In the genomic region with DNA sequence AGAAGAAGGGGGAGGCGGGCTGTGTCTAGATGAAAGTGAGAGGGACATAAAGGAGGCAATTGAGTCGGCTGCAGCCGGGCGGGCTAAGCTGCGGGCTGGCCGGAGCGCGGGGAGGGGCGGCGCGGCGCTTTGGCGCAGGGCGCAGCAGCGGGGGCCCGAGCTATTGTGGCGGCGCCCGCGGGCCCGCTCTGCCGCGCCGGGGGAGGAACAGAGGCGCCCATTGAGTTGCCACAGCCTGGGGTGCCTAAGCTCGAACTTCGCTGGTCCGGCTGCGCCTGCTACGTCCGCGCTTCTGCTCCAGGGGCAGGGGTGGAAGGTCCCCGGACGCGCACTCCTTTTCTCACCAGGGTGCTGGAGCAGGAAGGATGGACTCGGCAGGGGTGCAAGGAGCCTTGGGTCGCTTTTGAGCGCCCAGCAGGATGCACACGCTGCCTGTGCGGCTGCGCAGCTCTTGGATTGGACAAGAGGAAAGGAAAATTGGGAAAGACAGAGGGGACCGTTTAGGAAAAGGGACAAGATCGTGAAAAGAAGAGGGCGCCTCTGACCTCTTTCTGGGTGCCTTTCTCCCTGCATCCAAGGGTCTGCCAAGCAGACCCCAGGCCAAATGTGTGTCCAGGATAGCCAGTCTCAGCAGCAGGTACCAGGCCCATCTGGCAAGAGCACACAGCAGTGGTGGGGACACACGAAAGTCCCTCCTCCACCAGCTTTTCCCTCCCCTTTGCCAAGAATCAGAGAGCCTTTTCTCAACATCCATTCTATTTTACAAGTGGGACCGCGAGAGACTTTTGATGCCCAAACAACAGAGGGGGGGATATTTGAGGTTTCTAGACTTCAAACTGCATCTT, we compare ENCODE assay signal across 8 mouse cellular contexts. TPM values are rescaled to one million over a fixed set of nuclear protein-coding genes. Genes with fewer than 3 reads are reported as not detected.
DNase-seq lines count a peak whose midpoint lies in the region; ATAC-seq and TF ChIP-seq lines count a peak whose summit lies in the region.
"Had no signal": no experiment of that assay in that cellular context is flagged by ENCODE, and none has a peak within 500 bp of the region (broad histone marks: within the 10 kb centered on the region; RNA-seq: fewer than 3 reads in every experiment).

No protein-coding gene starts in this region.

- no peaks in the 10 kb centered on the region; the same call in 1 of the 2 replicates for H3K4me1 ChIP-seq in lung, embryonic 16.5 days (replicated peaks; ENCODE audit: control insufficient read depth, insufficient read depth, low read length)
- H3K4me1 ChIP-seq in embryonic facial prominence, embryonic 13.5 days = peaks cover 45% of the 10 kb centered on the region
- H3K4me1 ChIP-seq in limb, embryonic 10.5 days = peaks cover 37% of the 10 kb centered on the region
- no peaks in the 10 kb centered on the region for H3K4me1 ChIP-seq in stomach, postnatal 0 days (replicated peaks; ENCODE audit: control insufficient read depth, insufficient read depth)

- no peak for DNase-seq in lung, postnatal 25 days (ENCODE audit: low spot score)
- peak; percentile 63 for DNase-seq in limb, embryonic 10.5 days (ENCODE audit: low spot score)
- DNase-seq in stomach, postnatal 0 days (ENCODE audit: low spot score) = no peak
- no peak for DNase-seq in T-cell, adult 2 months (ENCODE audit: low spot score)
- DNase-seq: lung, postnatal 36 days had no signal

- H3K9me3 ChIP-seq in lung, embryonic 16.5 days (ENCODE audit: control insufficient read depth, low read length) = no peaks in the 10 kb centered on the region
- no peaks in the 10 kb centered on the region for H3K9me3 ChIP-seq in embryonic facial prominence, embryonic 13.5 days
- no peaks in the 10 kb centered on the region for H3K9me3 ChIP-seq in limb, embryonic 10.5 days (replicated peaks)
- H3K9me3 ChIP-seq in stomach, postnatal 0 days (ENCODE audit: control insufficient read depth, low read length) = no peaks in the 10 kb centered on the region

- peak; percentile 38 for ATAC-seq in lung, embryonic 16.5 days (ENCODE audit: low read depth)
- peak; percentile 61; the same call in 1 of the 2 replicates for ATAC-seq in embryonic facial prominence, embryonic 13.5 days (ENCODE audit: insufficient number of reproducible peaks, insufficient read depth, low FRiP score, low TSS enrichment, low read depth)
- no peak for ATAC-seq in stomach, postnatal 0 days (ENCODE audit: low FRiP score, low TSS enrichment)
- no peak for ATAC-seq in cerebellum, adult (ENCODE audit: insufficient number of reproducible peaks, low FRiP score, low TSS enrichment)

- H3K27me3 ChIP-seq in lung, embryonic 16.5 days (ENCODE audit: control insufficient read depth, insufficient read depth, low read depth, low read length) = peaks cover 88% of the 10 kb centered on the region
- H3K27me3 ChIP-seq in embryonic facial prominence, embryonic 13.5 days = peaks cover 42% of the 10 kb centered on the region
- H3K27me3 ChIP-seq in limb, embryonic 10.5 days (ENCODE audit: low read depth, poor library complexity, severe bottlenecking) = peaks cover 100% of the 10 kb centered on the region
- peaks cover 40% of the 10 kb centered on the region for H3K27me3 ChIP-seq in stomach, postnatal 0 days (ENCODE audit: control insufficient read depth, insufficient read depth, low read length)

- TF ChIP-seq CTCF in stomach, postnatal 0 days (IDR thresholded peaks at IDR 0.05; ENCODE audit: low read depth) = no peak

- H3K27ac ChIP-seq in lung, embryonic 16.5 days (ENCODE audit: low read length) = no peak overlapping the region
- H3K27ac ChIP-seq in embryonic facial prominence, embryonic 13.5 days = peak overlapping the region; percentile 98
- peak overlapping the region; percentile 66 for H3K27ac ChIP-seq in limb, embryonic 10.5 days
- H3K27ac ChIP-seq in stomach, postnatal 0 days (replicated peaks) = no peak overlapping the region

- TF ChIP-seq EP300 in stomach, postnatal 0 days (optimal IDR thresholded peaks at IDR 0.05) = no peak

- H3K4me3 ChIP-seq in lung, embryonic 16.5 days (ENCODE audit: low read length) = peak overlapping the region; percentile 33
- peak overlapping the region; percentile 74 for H3K4me3 ChIP-seq in embryonic facial prominence, embryonic 13.5 days
- peak overlapping the region; percentile 54 for H3K4me3 ChIP-seq in limb, embryonic 10.5 days
- peak overlapping the region; percentile 13; the same call in 1 of the 2 replicates for H3K4me3 ChIP-seq in stomach, postnatal 0 days (ENCODE audit: low read depth, low read length)

- 2% methylated on average over 41 of the region's 47 CpGs for WGBS in lung, embryonic 16.5 days
- WGBS in embryonic facial prominence, embryonic 13.5 days = under 1% methylated on average over 47 of the region's 47 CpGs
- under 1% methylated on average over 47 of the region's 47 CpGs for WGBS in limb, embryonic 10.5 days
- 1% methylated on average over 43 of the region's 47 CpGs for WGBS in stomach, postnatal 0 days

- H3K9ac ChIP-seq in lung, embryonic 16.5 days (ENCODE audit: low read length) = no peak overlapping the region
- H3K9ac ChIP-seq in embryonic facial prominence, embryonic 13.5 days = peak overlapping the region; percentile 95
- no peak overlapping the region for H3K9ac ChIP-seq in stomach, postnatal 0 days (ENCODE audit: low read length)

- no peaks in the 10 kb centered on the region for H3K36me3 ChIP-seq in lung, embryonic 16.5 days (ENCODE audit: control insufficient read depth, insufficient read depth, low read length)
- H3K36me3 ChIP-seq in embryonic facial prominence, embryonic 13.5 days = 0 out of 2 replicates have a peak, but pooled peaks cover 17% of the 10 kb centered on the region
- H3K36me3 ChIP-seq in limb, embryonic 10.5 days = no peaks in the 10 kb centered on the region
- no peaks in the 10 kb centered on the region for H3K36me3 ChIP-seq in stomach, postnatal 0 days (ENCODE audit: control insufficient read depth, insufficient read depth, low read length)

- peak overlapping the region; percentile 41 for H3K4me2 ChIP-seq in lung, embryonic 16.5 days (ENCODE audit: low read depth, low read length)
- peak overlapping the region; percentile 84 for H3K4me2 ChIP-seq in embryonic facial prominence, embryonic 13.5 days
- H3K4me2 ChIP-seq in stomach, postnatal 0 days (replicated peaks; ENCODE audit: low read depth) = 0 out of 2 replicates have a peak overlapping the region, but pooled peaks have one; percentile 11

RNA-seq across cellular contexts. Expression of a gene that starts 7.2 kb away (rescaled TPM):
- not detected in 2 replicates for polyA plus RNA-seq in lung, embryonic 16.5 days (2015; fragmentation: Nextera tagmentation; extraction: Ambion mirVana)
- 79.9 and 82.3 TPM in 2 replicates for polyA plus RNA-seq in embryonic facial prominence, embryonic 13.5 days (2015; fragmentation: Nextera tagmentation; extraction: Ambion mirVana)
- polyA plus RNA-seq in limb, embryonic 10.5 days (2016; fragmentation: Nextera tagmentation; extraction: Ambion mirVana) = 11.5 and 12.6 TPM in 2 replicates
- not detected in 2 replicates for polyA plus RNA-seq in stomach, postnatal 0 days (2015; fragmentation: Nextera tagmentation; extraction: Ambion mirVana)

Comparison
In these comparisons a context has a peak if more than half of its experiments do, and no peak if none do; other contexts are left out.
1. ATAC-seq: peak in lung, embryonic 16.5 days (single experiment) and embryonic facial prominence, embryonic 13.5 days (single experiment); none in stomach, postnatal 0 days (single experiment) and cerebellum, adult (single experiment).
2. H3K27ac ChIP-seq: peak in embryonic facial prominence, embryonic 13.5 days (single experiment) and limb, embryonic 10.5 days (single experiment); none in lung, embryonic 16.5 days (single experiment) and stomach, postnatal 0 days (single experiment).
3. H3K4me2 ChIP-seq: peak in every context shown above with its lines; median percentile 84 in embryonic facial prominence, embryonic 13.5 days; 41 in lung, embryonic 16.5 days; 11 in stomach, postnatal 0 days.
4. H3K4me3 ChIP-seq: peak in every context shown above with its lines; median percentile 74 in embryonic facial prominence, embryonic 13.5 days; 54 in limb, embryonic 10.5 days; 33 in lung, embryonic 16.5 days; 13 in stomach, postnatal 0 days.
5. RNA of a gene that starts 7.2 kb away (polyA plus RNA-seq): 79.9 to 82.3 TPM in embryonic facial prominence, embryonic 13.5 days and 11.5 to 12.6 TPM in limb, embryonic 10.5 days; not detected in lung, embryonic 16.5 days and not detected in stomach, postnatal 0 days; every median in the first group is over 10 times any median in the second.